Mouse (Mus musculus) kidney, embryonic 14.5 days (tissue): ENCODE data around the gene Serpina9. TPM values are rescaled to one million over a fixed set of nuclear protein-coding genes. Genes with fewer than 3 reads are reported as not detected.

Experiments used
- ATAC-seq: fragments of 200-750 bp; cut with Nextera tagmentation; 2 replicates; pipeline ENCODE4 v1.8.0; 2017; ENCODE audit warnings: moderate number of reproducible peaks, mild to moderate bottlenecking, moderate TSS enrichment, moderate library complexity; ENCODE audit not compliant: low FRiP score, low TSS enrichment
- H3K27ac ChIP-seq: fragments of 300-500 bp; sonication (generic); 2 replicates; pipeline ENCODE4 v1.5.1; 2014; ENCODE audit warnings: low read depth, mild to moderate bottlenecking, low read length, moderate library complexity, mixed read lengths
- H3K27me3 ChIP-seq: fragments of 300-500 bp; sonication (generic); 2 replicates; pipeline ENCODE4 v1.6.1; 2014; ENCODE audit warnings: mild to moderate bottlenecking, low read length; ENCODE audit not compliant: control insufficient read depth, insufficient read depth
- H3K36me3 ChIP-seq: fragments of 300-500 bp; sonication (generic); 2 replicates; pipeline ENCODE4 v1.6.1; 2014; ENCODE audit warnings: low read length, mixed read lengths; ENCODE audit not compliant: control insufficient read depth, insufficient read depth
- H3K4me1 ChIP-seq: fragments of 300-500 bp; sonication (generic); 2 replicates; pipeline ENCODE4 v1.6.1; 2014; ENCODE audit warnings: low read length, mixed read lengths; ENCODE audit not compliant: control insufficient read depth, insufficient read depth
- H3K4me2 ChIP-seq: fragments of 300-500 bp; sonication (generic); replicated peaks from 2 replicates; pipeline ENCODE4 v1.6.1; 2014; ENCODE audit warnings: low read depth, mild to moderate bottlenecking, low read length
- H3K4me3 ChIP-seq: fragments of 300-500 bp; sonication (generic); 2 replicates; pipeline ENCODE4 v1.5.1; 2014; ENCODE audit warnings: mild to moderate bottlenecking, low read length
- H3K9ac ChIP-seq: fragments of 300-500 bp; sonication (generic); 2 replicates; pipeline ENCODE4 v1.6.1; 2014; ENCODE audit warnings: low read depth, mild to moderate bottlenecking, low read length, moderate library complexity
- H3K9me3 ChIP-seq: fragments of 300-500 bp; sonication (generic); 2 replicates; pipeline ENCODE4 v1.6.1; 2016; ENCODE audit warnings: low read length; ENCODE audit not compliant: control insufficient read depth
- WGBS: fragments of 180-500 bp; shearing (Covaris S2); extraction: QIAGEN DNeasy Blood & Tissue Kit; methylation state at CpG from one replicate; pipeline ENCODE4 v1.1.7; 2014; 5-methylcytosine and 5-hydroxymethylcytosine counted together
- polyA plus RNA-seq: library from polyadenylated mRNA; unstranded; fragments of >200 nt; fragmentation: Nextera tagmentation; extraction: Ambion mirVana; gene quantifications from 2 replicates; pipeline ENCODE4 v1.2.1, GENCODE M21; 2014

Gene Serpina9
- polyA plus RNA-seq, 1 experiment from 2014 or later, result not detected

DNA sequence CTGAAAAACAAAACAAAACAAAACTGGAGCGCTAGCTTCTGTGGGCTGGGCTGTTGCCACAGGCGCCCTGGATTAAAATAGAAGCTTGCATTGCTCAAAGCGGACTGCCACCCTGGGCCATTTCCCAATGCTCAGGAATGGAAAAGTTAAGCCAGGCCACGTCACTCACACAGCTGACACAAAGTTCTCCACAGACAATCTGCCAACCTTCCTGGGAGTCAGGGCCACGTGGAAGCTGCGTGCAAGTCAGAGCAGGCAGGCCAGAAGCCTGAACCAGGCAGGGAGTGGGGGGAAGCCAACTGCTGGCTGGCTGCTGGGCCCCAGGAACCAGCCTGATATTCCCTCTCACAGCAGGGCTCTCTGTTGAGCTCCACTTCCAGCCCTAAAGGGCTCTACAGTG lies 27.8 kb upstream of the Serpina9 start:
- Histone ChIP-seq H3K4me3 (no peak overlapping the region), H3K27me3 (no peaks in the 10 kb centered on the region), H3K36me3 (no peaks in the 10 kb centered on the region), H3K4me1 (no peaks in the 10 kb centered on the region), H3K9ac (no peak overlapping the region), H3K27ac (no peak overlapping the region), H3K4me2 (no peak overlapping the region), H3K9me3 (no peaks in the 10 kb centered on the region)
- ATAC-seq, result no peak
- WGBS, result 69% methylated on average over 6 of the region's 6 CpGs

DNA sequence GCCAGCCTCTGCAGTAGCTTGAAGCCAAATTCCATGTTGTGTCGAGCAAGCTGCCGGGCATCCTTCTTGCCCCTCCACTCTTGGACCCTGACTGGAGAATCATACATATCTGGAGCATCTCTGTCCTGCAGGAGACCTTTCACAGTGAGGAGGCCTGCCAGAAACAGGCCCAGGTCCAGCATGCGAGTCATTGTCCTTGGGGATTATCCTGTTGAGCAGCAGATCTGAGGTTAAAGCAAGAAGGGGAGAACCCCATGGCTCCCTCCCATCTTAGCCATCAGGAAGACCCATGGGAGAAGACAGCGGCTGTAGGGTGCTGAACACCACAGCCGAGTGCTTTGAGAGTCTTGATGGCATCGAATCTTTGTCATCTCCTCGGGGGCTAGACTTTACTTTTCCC lies 24.6 kb upstream of the Serpina9 start:
- Histone ChIP-seq H3K4me1 (no peaks in the 10 kb centered on the region), H3K36me3 (no peaks in the 10 kb centered on the region), H3K9ac (no peak overlapping the region), H3K9me3 (no peaks in the 10 kb centered on the region), H3K4me2 (no peak overlapping the region), H3K27ac (no peak overlapping the region), H3K27me3 (no peaks in the 10 kb centered on the region), H3K4me3 (no peak overlapping the region)
- WGBS, result 94% methylated on average over 7 of the region's 7 CpGs
- ATAC-seq, result no peak

DNA sequence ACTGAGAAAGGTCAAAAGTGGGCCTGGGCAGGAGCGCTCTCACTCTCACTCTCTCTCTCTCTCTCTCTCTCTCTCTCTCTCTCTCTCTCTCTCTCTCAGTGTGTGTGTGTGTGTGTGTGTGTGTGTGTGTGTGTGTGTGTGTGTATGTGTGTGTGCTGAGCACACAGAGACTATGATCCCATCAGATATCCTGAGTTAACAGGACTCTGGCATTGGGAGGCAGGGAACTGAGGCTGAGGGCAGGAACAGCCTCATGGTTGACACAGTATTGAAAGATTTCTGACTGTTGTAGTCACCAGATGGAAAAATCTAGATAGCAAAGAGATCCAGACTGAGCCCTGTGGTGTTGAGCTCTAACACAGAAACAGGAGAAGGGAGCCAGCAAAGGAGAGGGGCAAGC lies 20.2 kb upstream of the Serpina9 start:
- no peaks in the 10 kb centered on the region for H3K27me3 ChIP-seq
- ATAC-seq, result no peak
- no peak overlapping the region for H3K27ac ChIP-seq
- no peak overlapping the region for H3K9ac ChIP-seq
- H3K36me3 ChIP-seq, result no peaks in the 10 kb centered on the region
- H3K9me3 ChIP-seq, result no peaks in the 10 kb centered on the region
- WGBS, result 100% methylated on average over 1 of the region's 1 CpGs
- no peak overlapping the region for H3K4me3 ChIP-seq
- no peaks in the 10 kb centered on the region for H3K4me1 ChIP-seq
- H3K4me2 ChIP-seq, result no peak overlapping the region

DNA sequence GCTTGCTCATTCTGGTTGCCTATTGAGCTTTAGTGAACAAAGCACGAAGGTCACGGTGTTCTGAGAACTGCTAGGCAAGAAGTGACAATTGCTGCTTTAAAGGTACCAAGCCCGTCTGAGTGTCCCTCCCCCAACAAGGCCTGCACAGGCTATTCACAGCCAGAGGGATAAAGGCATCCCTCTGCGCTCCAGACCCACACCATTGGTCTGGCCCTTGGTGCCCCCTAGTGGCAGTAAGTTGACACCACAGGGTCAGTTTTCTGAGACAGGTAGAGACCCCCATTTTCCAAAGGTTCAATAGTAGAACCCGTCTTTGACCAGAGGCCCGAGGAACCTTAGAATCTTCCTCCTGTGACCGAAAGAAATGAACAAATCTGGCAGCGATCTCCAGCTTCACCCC lies 16.4 kb upstream of the Serpina9 start:
- Histone ChIP-seq H3K4me2 (no peak overlapping the region), H3K4me3 (no peak overlapping the region), H3K27me3 (no peaks in the 10 kb centered on the region), H3K4me1 (no peaks in the 10 kb centered on the region), H3K27ac (no peak overlapping the region), H3K36me3 (no peaks in the 10 kb centered on the region), H3K9ac (no peak overlapping the region), H3K9me3 (no peaks in the 10 kb centered on the region)
- WGBS, result 44% methylated on average over 8 of the region's 8 CpGs
- ATAC-seq, result 0 out of 2 replicates have a peak, but pooled peaks have one; percentile 60

DNA sequence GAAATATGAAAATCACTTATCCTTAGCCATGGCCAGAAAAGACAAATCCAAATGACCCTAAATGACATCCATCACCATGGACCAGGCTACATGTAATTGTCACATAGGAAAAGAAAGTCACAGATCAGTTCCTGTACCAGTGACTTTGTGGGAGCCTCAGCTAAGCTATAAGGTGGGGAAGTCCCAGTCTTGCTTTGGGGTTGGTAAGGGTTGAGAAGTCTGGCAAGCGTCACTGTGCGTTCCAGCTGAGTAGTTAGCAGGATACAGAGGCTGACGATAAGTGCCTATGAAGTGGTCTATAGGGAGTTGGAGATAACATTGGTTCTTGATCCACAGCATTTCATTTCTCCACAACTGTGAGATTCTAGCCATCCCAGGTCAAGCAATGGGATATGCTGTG lies 1.7 kb upstream of the Serpina9 start:
- Histone ChIP-seq H3K9me3 (no peaks in the 10 kb centered on the region), H3K4me1 (no peaks in the 10 kb centered on the region), H3K4me3 (no peak overlapping the region), H3K4me2 (no peak overlapping the region), H3K36me3 (no peaks in the 10 kb centered on the region), H3K27me3 (no peaks in the 10 kb centered on the region), H3K9ac (no peak overlapping the region), H3K27ac (no peak overlapping the region)
- 69% methylated on average over 3 of the region's 3 CpGs for WGBS
- ATAC-seq, result no peak

DNA sequence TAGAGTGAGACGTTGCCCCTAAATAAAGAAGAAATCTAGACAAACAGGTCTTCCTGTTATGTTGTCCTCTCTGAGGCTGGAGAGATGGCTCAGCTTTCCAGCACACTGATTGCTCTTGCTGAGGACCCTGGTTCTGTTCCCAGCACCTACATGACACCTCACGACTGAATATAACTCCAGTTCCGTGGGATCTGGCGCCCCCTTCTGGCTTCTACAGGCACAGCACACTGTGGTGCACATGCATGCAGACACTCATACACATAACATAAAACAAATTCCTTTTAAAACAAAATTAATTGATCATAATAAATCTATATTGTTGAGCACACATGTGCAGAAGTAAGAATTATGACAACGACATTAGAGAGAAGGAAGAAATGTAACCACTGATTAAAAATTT lies 8.9 kb downstream of the Serpina9 start:
- H3K9ac ChIP-seq, result no peak overlapping the region
- H3K27ac ChIP-seq, result no peak overlapping the region
- no peaks in the 10 kb centered on the region for H3K36me3 ChIP-seq
- H3K9me3 ChIP-seq, result peaks cover 4% of the 10 kb centered on the region; the same call in 1 of the 2 replicates
- WGBS, result 84% methylated on average over 5 of the region's 5 CpGs
- 0 out of 2 replicates have a peak, but pooled peaks cover 5% of the 10 kb centered on the region for H3K4me1 ChIP-seq
- H3K4me3 ChIP-seq, result no peak overlapping the region
- no peak overlapping the region for H3K4me2 ChIP-seq
- no peak for ATAC-seq
- H3K27me3 ChIP-seq, result no peaks in the 10 kb centered on the region

DNA sequence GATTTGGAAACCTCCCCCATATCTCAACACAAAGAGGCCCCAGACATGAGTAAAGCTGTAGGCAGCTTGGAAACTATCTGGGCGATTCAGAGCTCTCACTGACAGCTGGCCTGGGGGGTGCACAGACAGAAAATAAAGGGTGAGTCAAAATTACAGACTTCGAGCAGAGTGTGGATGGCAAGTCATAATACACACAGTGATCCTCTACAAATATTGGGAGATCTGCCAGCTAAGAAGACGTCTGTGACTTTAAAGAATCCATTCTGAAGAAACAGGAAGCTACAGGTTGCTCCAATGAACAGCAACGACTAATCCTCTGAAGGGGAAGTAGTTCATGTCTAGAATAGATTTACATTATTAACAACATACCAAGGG lies 10.3 kb downstream of the Serpina9 start:
- Histone ChIP-seq H3K4me2 (no peak overlapping the region), H3K9ac (no peak overlapping the region), H3K9me3 (peaks cover 4% of the 10 kb centered on the region; the same call in 1 of the 2 replicates), H3K36me3 (no peaks in the 10 kb centered on the region), H3K4me1 (0 out of 2 replicates have a peak, but pooled peaks cover 5% of the 10 kb centered on the region), H3K4me3 (no peak overlapping the region), H3K27me3 (no peaks in the 10 kb centered on the region), H3K27ac (no peak overlapping the region; the same call in 1 of the 2 replicates)
- 36% methylated on average over 4 of the region's 4 CpGs for WGBS
- no peak for ATAC-seq

DNA sequence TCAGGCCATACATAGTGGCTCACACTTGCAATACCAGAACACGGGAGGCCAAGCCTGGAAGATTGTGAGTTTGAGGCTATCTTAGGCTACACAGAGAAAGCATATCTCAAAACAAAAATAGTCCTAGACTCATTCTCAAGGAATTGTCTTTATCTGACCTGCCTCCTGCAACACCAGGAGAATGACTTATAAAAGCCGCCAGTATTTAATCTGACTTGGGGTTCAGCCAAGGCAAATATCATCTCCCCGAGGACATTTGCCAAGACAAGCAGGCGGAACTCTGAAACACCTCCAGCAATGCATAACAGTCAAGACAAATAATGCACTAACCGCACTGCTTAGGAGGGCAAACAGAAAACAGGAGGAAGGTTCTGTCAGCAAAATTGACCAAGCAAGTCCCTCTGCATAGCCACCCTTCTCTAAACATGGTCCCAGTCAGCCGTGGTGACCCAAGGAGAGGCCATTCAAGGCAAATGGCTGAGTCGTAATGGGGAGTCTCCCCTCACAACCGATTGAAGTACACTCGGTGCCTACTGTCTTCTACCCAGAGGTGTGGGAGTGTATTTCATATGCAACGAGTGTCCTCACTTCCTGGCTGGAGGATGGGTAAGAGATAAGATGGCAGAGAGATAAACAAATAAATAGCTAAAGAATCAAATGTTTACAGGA lies 10.9 kb downstream of the Serpina9 start:
- H3K9me3 ChIP-seq, result peaks cover 4% of the 10 kb centered on the region; the same call in 1 of the 2 replicates
- no peak overlapping the region for H3K4me3 ChIP-seq
- no peak overlapping the region; the same call in 1 of the 2 replicates for H3K27ac ChIP-seq
- no peak overlapping the region for H3K9ac ChIP-seq
- no peak overlapping the region for H3K4me2 ChIP-seq
- H3K4me1 ChIP-seq, result 0 out of 2 replicates have a peak, but pooled peaks cover 5% of the 10 kb centered on the region
- no peaks in the 10 kb centered on the region for H3K27me3 ChIP-seq
- 43% methylated on average over 10 of the region's 10 CpGs for WGBS
- no peaks in the 10 kb centered on the region for H3K36me3 ChIP-seq
- ATAC-seq, result peak; percentile 57

DNA sequence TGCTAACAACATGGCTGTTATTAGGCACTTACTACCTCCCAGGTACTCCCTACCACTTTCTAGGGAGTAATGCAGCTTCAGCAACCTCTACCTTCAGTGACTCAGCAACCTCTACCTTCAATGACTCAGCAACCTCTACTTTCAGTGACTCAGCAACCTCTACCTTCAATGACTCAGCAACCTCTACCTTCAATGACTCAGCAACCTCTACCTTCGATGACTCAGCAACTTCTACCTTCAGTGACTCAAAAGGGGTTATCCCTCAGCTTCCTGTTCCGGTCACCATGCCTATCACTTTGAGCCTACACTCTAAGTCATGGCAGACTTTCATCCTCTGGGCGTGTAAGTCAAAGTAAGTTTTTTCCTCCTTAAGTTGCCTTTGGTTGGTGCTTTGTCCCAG lies 13.0 kb downstream of the Serpina9 start:
- Histone ChIP-seq H3K27ac (no peak overlapping the region), H3K9me3 (peaks cover 4% of the 10 kb centered on the region; the same call in 1 of the 2 replicates), H3K36me3 (no peaks in the 10 kb centered on the region), H3K27me3 (no peaks in the 10 kb centered on the region), H3K4me3 (no peak overlapping the region), H3K4me1 (0 out of 2 replicates have a peak, but pooled peaks cover 5% of the 10 kb centered on the region), H3K9ac (no peak overlapping the region), H3K4me2 (no peak overlapping the region)
- no peak for ATAC-seq
- 90% methylated on average over 3 of the region's 3 CpGs for WGBS
